Mouse (Mus musculus): ENCODE results near the gene Spaca1. TPM values are rescaled to one million over a fixed set of nuclear protein-coding genes. Genes with fewer than 3 reads are reported as not detected.

The Spaca1 gene
- polyA plus RNA-seq, 1 experiment from 2014 or later, result 1.3 TPM

- Histone ChIP-seq H3K27ac (ENCODE audit: low read depth, low read length) (no peak overlapping the region), H3K27me3 (ENCODE audit: control insufficient read depth, insufficient read depth, low read length) (no peaks in the 10 kb centered on the region)
- WGBS, result 90% methylated on average over 5 of the region's 5 CpGs
Observed at GRCm38 (mm10) chr4:33988466-33989089, 61.4 kb downstream of the Spaca1 start.

More at GRCm38 (mm10) chr4:33988466-33989089, 61.4 kb downstream of the Spaca1 start:
- no peaks in the 10 kb centered on the region for H3K4me1 ChIP-seq (replicated peaks; ENCODE audit: control insufficient read depth, insufficient read depth, low read length)
- no peaks in the 10 kb centered on the region for H3K9me3 ChIP-seq (ENCODE audit: control insufficient read depth, low read length)
- no peak for DNase-seq (ENCODE audit: low spot score)
- no peak overlapping the region for H3K4me3 ChIP-seq (ENCODE audit: low read depth, low read length)
- no peak overlapping the region for H3K9ac ChIP-seq (ENCODE audit: low read length)
- H3K4me2 ChIP-seq (ENCODE audit: low read depth, low read length, severe bottlenecking), result no peak overlapping the region
- no peak for ATAC-seq (replicated peaks; ENCODE audit: low FRiP score)
- H3K36me3 ChIP-seq (ENCODE audit: control insufficient read depth, insufficient read depth, low read length), result no peaks in the 10 kb centered on the region

Other genes starting within 250 kb of the Spaca1 start
- gene Cnr1, start 125.6 kb downstream of the Spaca1 start, polyA plus RNA-seq (2014; fragmentation: Nextera tagmentation; extraction: Ambion mirVana), result 14.9 and 16.1 TPM in 2 replicates

Measured in forebrain, embryonic 11.5 days (tissue).